Mouse (Mus musculus) right cerebral cortex, postnatal 10 days (tissue): ENCODE data around the gene Pkm.

Source experiments
- DNase-seq, 2 experiments: peaks; one replicate each; pipeline ENCODE4 v3.0.0; 2021; ENCODE audit warnings: low spot score in 2 of 2

Gene Pkm

DNA sequence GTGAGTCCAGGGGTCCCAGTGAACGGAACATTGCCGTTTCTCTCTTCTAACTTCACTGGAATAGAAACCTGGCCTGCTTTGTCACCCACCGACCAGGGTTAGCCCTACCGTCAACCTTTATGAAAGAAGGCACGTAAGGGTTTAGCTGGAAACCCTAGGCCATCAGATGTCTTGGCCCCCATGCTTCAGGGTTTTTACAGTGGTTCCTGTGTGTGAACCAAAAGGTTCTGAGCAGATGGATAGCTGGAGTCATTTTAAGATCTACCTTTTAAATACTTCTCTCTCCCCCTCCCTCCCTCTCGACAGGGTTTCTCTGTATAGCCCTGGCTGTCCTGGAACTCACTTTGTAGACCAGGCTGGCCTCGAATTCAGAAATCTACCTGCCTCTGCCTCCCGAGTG lies 9.8 kb downstream of the Pkm start:
- DNase-seq: no peak

DNA sequence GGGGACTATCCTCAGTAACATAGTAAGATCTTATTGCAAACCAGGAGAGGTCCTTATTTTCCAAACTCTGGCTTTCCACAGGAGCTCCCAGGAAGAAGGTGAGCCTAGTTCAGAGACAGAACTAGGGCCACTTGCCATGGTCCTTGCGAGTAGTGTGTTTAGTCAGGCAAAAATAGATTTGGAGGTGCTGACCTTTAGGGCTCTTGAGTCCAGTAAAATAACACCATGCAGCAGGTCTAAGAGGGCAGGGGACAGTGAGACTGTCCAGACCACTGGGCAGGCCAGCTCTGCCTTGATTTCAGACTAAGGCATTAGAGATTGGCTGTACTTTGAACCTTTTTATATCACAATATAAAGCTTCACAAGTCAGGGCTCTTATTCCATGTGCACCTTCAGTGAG lies 10.6 kb downstream of the Pkm start:
- DNase-seq: no peak

- no peak for DNase-seq
Measured at GRCm38 (mm10) chr9:59667250-59667649, 11.1 kb downstream of the Pkm start.

GRCm38 (mm10) chr9:59667904-59668303 lies 11.7 kb downstream of the Pkm start:
- DNase-seq: no peak

- DNase-seq: no peak
Measured at GRCm38 (mm10) chr9:59668473-59668872, 12.3 kb downstream of the Pkm start.

- no peak for DNase-seq
Measured at GRCm38 (mm10) chr9:59669172-59669571, 13.0 kb downstream of the Pkm start.

DNA sequence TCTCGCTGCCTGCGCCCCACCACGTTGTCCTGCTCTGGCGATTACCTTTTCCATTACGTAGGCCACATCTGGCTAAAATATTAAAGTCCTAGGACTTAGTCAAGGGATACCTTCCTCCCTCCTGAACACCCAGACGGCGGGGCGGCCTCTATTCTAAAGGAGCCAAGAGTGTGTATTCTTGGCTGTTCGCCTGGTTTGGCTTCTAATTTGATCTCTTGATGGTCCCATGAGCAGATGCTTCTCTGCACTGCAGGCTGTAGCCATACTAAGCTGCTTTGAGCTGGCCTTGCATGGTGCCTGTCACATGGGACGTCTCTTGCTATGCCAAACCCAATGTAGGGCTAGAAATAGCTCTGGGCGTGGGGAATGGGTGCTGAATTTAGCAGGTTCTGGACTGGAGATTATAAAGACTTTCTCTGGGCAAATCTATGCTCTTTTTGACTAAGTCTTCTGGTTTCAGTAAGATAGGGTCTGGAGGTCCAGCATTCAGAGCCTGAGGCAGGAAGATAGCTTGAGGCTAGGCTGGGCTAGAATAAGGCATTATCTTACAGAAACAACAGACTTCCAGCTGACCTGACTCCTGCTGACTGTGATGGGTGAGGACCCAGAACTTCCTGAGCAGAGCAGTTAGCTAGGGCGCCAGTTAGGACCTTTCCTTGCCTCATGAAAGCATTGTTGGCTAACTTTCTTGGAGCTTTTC lies 16.2 kb downstream of the Pkm start:
- peak in 1 of 2 experiments; percentile 55 for DNase-seq

DNA sequence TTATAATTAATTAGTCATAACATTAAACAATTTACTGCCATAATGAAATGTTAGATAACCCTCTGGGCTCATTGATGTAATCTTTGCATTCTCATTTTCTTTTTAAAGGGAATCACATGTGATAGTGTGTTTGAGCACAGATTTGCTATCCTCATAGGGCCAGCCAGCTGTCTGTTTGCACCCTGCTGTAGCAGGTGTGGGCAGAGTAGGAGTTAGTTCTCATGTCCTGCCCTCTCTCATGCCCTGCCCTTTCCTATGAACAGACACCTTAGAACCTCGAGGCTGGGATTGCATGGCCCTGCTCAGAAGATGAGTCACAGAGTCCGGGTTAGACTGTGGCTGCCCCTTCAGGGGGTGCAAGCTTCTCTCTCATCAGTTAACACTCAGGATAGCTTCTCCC lies 17.3 kb downstream of the Pkm start:
- no peak for DNase-seq

GRCm38 (mm10) chr9:59675598-59675997 lies 19.4 kb downstream of the Pkm start:
- no peak for DNase-seq

GRCm38 (mm10) chr9:59678313-59678712 lies 22.1 kb downstream of the Pkm start:
- no peak for DNase-seq

DNA sequence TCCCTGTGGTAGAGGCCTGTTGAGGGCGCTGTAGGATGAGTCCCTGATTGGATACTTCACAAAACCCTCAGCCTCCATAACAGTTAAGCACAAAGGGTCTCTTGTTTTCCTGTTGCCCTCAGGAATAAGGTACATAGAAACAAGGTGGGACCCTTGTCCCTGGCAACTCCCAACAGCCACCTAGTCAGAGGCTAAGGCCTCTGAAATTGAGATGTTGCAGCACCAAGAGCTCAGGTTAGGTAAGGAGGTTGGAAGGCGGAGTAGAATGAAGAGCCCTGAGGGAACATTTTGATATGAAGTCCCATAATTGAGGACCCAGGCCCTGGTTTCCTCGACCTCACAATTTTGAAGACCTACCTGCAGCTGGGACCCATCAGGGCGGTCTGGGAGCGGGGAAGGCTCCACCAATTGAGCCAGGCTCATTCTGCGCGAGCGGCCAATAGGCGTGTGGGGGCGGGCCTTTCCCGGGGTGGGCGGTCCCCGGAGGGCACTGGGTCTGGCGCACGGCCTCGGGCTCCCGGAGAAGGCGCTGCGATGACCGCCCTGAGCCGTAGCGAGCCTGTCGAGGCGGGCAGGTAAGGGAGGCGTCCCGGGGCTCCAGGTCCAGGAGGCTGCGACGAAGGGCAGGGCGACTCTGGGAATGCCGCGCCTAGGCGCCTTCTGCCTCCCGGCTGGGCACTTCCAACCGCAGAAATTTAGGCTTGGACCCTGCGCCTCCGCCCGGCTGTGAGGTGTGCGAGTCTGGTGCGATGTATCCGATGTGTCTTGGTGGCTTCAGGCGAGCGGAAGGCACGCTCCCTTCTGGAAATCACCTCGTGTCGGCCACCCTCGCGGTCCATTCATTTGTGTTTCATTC lies 23.7 kb downstream of the Pkm start, which contains the start of gene Gramd2:
TSS of gene Gramd2 (plus strand) at position 467 of the 856 bp plus-strand sequence.
- peak; percentile 86 to 88 for DNase-seq

DNA sequence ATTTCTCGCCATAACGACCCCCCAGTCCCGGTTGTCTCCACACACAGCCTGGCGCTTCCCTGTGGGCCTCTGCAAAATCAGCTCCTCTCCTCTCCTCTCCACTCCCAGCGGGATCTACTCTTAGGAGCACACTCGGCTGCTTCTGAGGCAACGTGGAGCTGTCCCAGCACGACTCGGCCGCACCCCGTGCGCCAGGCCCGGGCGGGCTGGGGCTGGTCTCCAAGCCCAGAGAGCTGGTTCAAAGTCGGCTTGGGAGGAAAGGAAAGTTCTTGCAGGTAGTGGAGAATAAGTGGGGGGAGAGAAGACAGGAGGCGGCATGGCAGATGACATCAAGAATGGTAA lies 24.3 kb downstream of the Pkm start:
- DNase-seq: no peak

DNA sequence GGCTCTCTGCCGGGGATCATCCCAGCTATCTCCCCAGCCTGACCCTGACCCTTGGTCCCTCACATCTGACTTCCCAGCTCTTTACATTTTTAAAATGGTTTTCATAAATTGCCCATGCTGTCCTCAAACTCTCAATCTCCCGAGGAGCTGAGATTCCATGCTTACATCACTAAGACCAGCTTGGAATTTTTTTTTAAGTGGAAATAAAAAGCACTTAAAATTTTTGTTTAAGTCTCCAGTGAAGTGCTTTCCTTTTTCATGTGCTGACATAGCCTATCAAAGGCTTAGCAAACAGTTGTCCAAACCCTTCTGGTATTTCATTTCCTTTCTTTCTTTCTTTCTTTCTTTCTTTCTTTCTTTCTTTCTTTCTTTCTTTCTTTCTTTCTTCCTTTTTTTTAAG lies 27.9 kb downstream of the Pkm start:
- no peak for DNase-seq

DNA sequence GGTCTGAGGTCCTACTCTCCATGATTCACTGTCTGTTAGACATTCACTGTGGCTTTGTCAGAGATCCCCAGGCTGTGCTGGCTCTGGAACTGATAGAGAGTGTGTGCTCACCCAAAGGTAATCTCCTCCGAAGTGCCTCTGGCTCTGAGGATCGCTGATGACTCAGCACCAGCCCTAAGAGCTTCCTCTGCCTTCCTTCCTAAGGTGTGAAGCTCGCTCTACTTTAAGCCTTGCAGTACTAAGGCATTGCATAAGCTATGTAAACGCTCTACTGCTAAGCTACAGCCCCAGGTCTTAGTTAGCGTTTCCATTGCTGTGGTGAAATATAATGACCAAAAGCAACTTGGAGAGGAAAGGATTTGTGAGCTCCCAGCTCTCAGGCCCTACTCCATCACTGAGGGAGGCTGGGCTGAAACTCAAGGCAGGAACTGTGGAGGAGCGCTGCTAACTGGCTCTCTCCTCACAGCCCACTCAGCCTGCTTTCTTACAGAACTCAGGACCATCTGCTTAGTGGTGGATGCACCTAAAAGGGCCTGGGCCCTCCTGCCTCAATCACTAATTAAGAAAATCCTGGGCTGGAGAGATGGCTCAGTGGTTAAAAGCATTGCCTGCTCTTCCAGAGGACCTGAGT lies 31.4 kb downstream of the Pkm start:
- DNase-seq: no peak

DNA sequence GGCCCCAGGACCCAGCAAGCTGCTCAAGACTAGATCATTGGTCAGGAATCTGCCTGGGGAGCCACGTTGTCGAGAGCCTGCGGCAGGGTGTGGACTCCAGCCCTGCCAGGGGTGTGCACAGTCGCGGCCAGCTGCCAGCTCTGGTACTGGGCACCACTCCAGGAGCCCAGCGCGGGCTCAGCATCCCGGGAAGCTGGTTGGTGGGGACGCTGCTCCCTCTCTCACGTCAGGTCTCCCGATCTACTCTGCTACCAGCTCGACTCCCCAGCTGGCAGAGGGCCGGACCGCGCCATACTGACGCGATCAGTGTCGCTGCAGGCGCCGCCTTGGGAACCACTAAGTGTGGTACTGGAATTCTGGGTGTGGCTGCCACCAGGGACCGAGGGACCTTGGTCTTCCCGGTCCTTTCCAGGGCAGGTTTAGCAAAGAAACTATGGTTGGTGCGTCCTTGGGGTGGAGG lies 35.5 kb downstream of the Pkm start:
- DNase-seq: peak; percentile 94 to 96

- peak; percentile 79 to 87 for DNase-seq
Measured at GRCm38 (mm10) chr9:59692145-59692544, 36.0 kb downstream of the Pkm start.

- no peak for DNase-seq
Measured at GRCm38 (mm10) chr9:59694571-59695450, 38.6 kb downstream of the Pkm start.

- DNase-seq: peak in 1 of 2 experiments; percentile 56
Measured at GRCm38 (mm10) chr9:59695451-59695813, 39.3 kb downstream of the Pkm start.

DNA sequence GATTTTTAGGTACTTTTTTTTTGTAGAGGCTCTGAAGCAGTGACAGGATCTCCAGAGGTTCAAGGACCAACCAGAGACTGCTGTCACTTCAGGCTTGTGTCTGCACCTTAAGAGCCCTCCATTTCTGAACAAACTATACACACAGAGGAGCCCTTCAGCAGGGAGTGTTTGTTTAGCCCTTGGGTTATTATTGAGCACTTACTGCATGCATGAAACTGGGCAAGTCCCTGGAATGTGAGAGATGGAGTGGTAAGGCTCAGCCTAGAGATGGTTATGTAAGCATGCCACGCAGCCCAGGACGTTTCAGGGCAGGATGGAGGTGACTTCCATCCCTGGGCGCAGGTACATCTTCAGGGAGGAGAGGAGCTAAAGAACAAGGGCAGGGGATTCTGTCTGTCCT lies 40.2 kb downstream of the Pkm start:
- no peak for DNase-seq

DNA sequence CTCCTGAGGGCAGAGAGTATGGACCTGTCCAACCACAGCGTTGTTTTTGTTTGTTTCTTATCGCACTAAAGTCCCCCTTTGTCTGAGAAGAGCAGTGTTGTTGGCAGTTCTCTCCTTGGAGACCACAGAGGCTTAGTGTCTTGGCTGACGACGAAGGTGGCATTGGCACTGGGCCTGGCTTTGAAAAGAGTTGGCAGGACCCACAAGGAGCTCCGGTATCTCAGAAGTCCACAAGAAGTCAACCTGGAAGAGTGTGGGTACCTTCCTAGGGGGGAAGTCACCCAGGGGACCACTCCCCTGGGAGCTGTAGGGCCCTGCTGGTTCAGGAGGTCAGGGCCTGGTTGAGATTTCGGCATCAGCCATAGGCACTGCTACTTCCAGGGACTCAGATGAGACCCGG lies 44.9 kb downstream of the Pkm start:
- no peak for DNase-seq

GRCm38 (mm10) chr9:59703099-59703498 lies 46.9 kb downstream of the Pkm start:
- DNase-seq: no peak
